Mouse (Mus musculus): ENCODE results near the gene Gmppa.

GRCm38 (mm10) chr1:75458789-75459684, 23.3 kb downstream of the Gmppa start:
- TF ChIP-seq CTCF (IDR thresholded peaks at IDR 0.05; ENCODE audit: low read depth, low read length) (no peak), POLR2A (IDR thresholded peaks at IDR 0.05; ENCODE audit: extremely low read depth, insufficient read depth, low read length) (no peak)
